Mouse (Mus musculus): ENCODE results near the gene Smndc1. TPM values are rescaled to one million over a fixed set of nuclear protein-coding genes. Genes with fewer than 3 reads are reported as not detected.
"Not testable (repeated sequence)": the region's sequence is repeated elsewhere in the genome, so short reads cannot be mapped to it uniquely, and the experiment has no call there.

The Smndc1 gene
- polyA plus RNA-seq, 1 experiment from 2014 or later, result 40.7 TPM

- H3K9me3 ChIP-seq; H3K36me3 ChIP-seq; H3K4me1 ChIP-seq; H3K27ac ChIP-seq; H3K4me2 ChIP-seq (replicated peaks); H3K27me3 ChIP-seq; H3K4me3 ChIP-seq; ATAC-seq (ENCODE audit: insufficient number of reproducible peaks, insufficient read depth, low FRiP score, low TSS enrichment); H3K9ac ChIP-seq: not testable (repeated sequence)
- WGBS, result 69% methylated on average over 3 of the region's 3 CpGs
These were observed 4.6 kb upstream of the Smndc1 start for GRCm38 (mm10) chr19:53394956-53395355.

DNA sequence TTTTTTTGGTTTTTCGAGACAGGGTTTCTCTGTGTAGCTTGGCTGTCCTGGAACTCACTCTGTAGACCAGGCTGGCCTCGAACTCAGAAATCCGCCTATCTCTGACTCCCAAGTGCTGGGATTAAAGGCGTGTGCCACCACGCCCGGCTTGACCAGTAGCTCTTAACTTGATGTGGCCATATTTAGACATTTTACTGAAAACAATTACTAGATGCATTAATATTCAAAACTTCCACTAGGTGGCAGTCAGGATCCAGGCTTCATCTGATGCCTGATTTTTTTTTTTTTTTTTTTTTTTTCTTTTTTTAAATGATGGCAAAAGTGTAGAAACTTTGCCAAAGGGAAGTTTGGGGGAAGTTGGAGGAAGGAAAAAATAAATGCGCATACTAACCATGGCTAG, 4.2 kb upstream of the Smndc1 start:
- Histone ChIP-seq H3K27me3 (no peaks in the 10 kb centered on the region), H3K9me3 (no peaks in the 10 kb centered on the region), H3K4me1 (peaks cover 5% of the 10 kb centered on the region), H3K36me3 (no peaks in the 10 kb centered on the region), H3K4me3 (no peak overlapping the region), H3K4me2 (replicated peaks) (no peak overlapping the region), H3K9ac (no peak overlapping the region), H3K27ac (no peak overlapping the region)
- no peak for ATAC-seq (ENCODE audit: insufficient number of reproducible peaks, insufficient read depth, low FRiP score, low TSS enrichment)
- WGBS, result 23% methylated on average over 7 of the region's 7 CpGs

DNA sequence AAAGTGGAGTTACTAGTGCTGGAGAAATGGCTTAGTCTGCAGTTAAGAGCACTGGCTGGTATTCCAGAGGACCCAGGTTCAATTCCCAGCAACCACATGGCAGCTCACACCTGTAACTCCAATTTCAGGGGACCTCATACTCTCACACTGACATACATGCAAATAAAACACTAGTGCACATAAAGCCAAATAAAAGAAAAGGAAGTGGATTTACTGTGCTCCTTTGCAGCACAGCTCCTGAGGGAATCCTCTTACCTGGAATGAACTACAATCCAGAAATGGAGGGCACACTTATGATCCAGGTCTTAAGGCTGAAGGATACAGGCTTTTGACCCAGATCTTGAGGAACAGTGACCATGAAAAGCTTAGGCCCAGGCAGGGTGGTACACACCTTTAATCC, 3.3 kb upstream of the Smndc1 start:
- no peak overlapping the region for H3K9ac ChIP-seq
- H3K36me3 ChIP-seq, result peaks cover under 1% of the 10 kb centered on the region; the same call in 1 of the 2 replicates
- H3K4me2 ChIP-seq (replicated peaks), result no peak overlapping the region
- H3K4me3 ChIP-seq, result no peak overlapping the region
- H3K27me3 ChIP-seq, result no peaks in the 10 kb centered on the region
- H3K27ac ChIP-seq, result no peak overlapping the region
- peaks cover 10% of the 10 kb centered on the region for H3K4me1 ChIP-seq
- no peaks in the 10 kb centered on the region for H3K9me3 ChIP-seq
- no peak for ATAC-seq (ENCODE audit: insufficient number of reproducible peaks, insufficient read depth, low FRiP score, low TSS enrichment)

DNA sequence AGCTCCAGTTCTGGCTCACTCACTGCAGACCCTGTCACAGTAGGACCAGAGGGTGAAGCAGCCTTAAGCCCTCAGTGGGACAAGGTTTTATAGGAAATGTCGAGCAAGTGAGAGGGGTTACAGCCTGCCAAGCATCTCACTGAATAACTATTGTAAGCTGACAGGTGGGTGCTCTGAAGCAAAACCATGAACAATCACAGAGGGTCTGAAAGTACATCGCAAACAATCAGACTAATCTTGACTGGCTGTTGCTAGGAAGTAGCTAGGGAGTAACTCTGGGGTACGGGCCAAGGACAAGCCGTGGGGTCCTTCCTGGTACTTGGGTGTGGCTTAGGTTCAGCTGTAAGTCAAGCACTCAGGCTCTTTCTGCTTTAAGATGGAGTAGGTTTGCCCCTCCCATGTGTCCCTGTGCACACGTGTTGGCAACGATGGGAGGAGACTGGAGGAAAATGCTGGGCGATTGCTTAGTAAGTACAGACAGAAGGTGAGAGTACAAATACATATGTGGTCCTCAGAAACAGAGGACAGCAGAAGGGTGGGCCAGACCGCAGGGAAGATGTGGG, 2.5 kb upstream of the Smndc1 start:
- Histone ChIP-seq H3K27me3 (no peaks in the 10 kb centered on the region), H3K36me3 (peaks cover 8% of the 10 kb centered on the region; the same call in 1 of the 2 replicates), H3K4me1 (peaks cover 10% of the 10 kb centered on the region), H3K4me2 (replicated peaks) (no peak overlapping the region), H3K27ac (no peak overlapping the region), H3K4me3 (no peak overlapping the region), H3K9ac (no peak overlapping the region), H3K9me3 (no peaks in the 10 kb centered on the region)
- no peak for ATAC-seq (ENCODE audit: insufficient number of reproducible peaks, insufficient read depth, low FRiP score, low TSS enrichment)
- 80% methylated on average over 8 of the region's 8 CpGs for WGBS

- H3K4me1 ChIP-seq, result peaks cover 10% of the 10 kb centered on the region
- 88% methylated on average over 5 of the region's 5 CpGs for WGBS
- H3K4me2 ChIP-seq (replicated peaks), result peak overlapping the region; percentile 73
- peak overlapping the region; percentile 71 for H3K9ac ChIP-seq
- H3K27ac ChIP-seq, result no peak overlapping the region
- no peaks in the 10 kb centered on the region for H3K9me3 ChIP-seq
- peak overlapping the region; percentile 99 for H3K4me3 ChIP-seq
- ATAC-seq (ENCODE audit: insufficient number of reproducible peaks, insufficient read depth, low FRiP score, low TSS enrichment), result no peak
- H3K27me3 ChIP-seq, result no peaks in the 10 kb centered on the region
- H3K36me3 ChIP-seq, result peaks cover 18% of the 10 kb centered on the region; the same call in 1 of the 2 replicates
These were observed 1.4 kb upstream of the Smndc1 start for GRCm38 (mm10) chr19:53391787-53392186.

DNA sequence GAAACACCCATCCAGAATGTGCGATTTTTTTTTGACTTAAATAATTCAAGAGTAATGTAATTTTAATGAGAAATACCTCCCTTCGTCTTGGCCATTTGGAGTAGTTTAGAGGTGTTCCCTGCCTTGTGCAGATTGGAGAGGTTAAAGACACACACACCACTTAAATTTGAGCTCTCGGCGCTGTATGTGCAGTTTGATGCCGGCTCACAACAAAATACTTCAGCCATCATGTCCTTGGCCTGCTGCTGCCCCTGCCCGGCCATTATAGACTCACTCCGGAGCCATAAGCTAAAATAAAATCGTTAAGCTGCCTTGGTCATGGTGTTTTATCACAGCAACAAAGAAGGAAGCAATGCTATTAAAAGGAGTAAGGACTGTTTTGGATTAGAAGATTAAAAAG, 1.0 kb upstream of the Smndc1 start:
- no peaks in the 10 kb centered on the region for H3K27me3 ChIP-seq
- no peak for ATAC-seq (ENCODE audit: insufficient number of reproducible peaks, insufficient read depth, low FRiP score, low TSS enrichment)
- no peaks in the 10 kb centered on the region for H3K9me3 ChIP-seq
- 52% methylated on average over 8 of the region's 8 CpGs for WGBS
- H3K27ac ChIP-seq, result no peak overlapping the region
- peak overlapping the region; percentile 71 for H3K9ac ChIP-seq
- peak overlapping the region; percentile 99 for H3K4me3 ChIP-seq
- peaks cover 10% of the 10 kb centered on the region for H3K4me1 ChIP-seq
- peak overlapping the region; percentile 73 for H3K4me2 ChIP-seq (replicated peaks)
- H3K36me3 ChIP-seq, result peaks cover 19% of the 10 kb centered on the region; the same call in 1 of the 2 replicates

DNA sequence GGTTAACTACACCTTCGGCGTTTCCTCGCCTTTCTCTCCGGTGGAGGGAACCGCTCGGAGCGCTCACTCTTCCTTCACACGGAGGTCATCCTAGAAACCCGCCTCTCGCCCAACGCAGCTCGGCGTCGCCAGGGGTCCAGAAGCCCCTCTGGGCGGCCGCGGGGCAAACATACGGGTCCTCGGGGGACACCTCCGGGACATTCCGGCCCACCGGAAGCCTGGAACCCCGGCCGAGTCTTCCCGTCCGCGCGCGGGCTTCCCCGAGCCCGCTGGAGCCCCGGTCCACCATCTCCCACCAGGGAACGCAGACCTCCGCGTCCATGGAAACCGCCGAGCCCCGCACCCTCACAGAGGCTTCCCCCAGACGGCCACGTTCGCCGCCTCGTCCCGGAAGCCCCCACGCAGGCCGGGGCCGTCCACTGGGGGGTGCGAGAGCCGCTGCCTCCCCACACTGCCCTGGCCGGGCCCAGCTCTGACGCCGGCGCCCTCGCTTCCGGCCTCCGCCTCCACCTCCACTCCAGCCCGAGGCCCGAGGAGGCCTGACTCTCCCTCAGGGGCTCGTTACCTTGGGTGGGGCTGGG, 437 bp downstream of the Smndc1 start:
- peak; percentile 89 for ATAC-seq (ENCODE audit: insufficient number of reproducible peaks, insufficient read depth, low FRiP score, low TSS enrichment)
- Histone ChIP-seq H3K27me3 (no peaks in the 10 kb centered on the region), H3K9ac (peak overlapping the region; percentile 97), H3K36me3 (peaks cover 27% of the 10 kb centered on the region; the same call in 1 of the 2 replicates), H3K27ac (peak overlapping the region; percentile 99), H3K9me3 (no peaks in the 10 kb centered on the region), H3K4me3 (peak overlapping the region; percentile 99), H3K4me1 (peaks cover 10% of the 10 kb centered on the region), H3K4me2 (replicated peaks) (peak overlapping the region; percentile 54)
- WGBS, result under 1% methylated on average over 55 of the region's 59 CpGs

- Histone ChIP-seq H3K9me3 (no peaks in the 10 kb centered on the region), H3K4me1 (peaks cover 10% of the 10 kb centered on the region), H3K4me3 (peak overlapping the region; percentile 99), H3K4me2 (replicated peaks) (peak overlapping the region; percentile 54), H3K27ac (peak overlapping the region; percentile 99), H3K27me3 (no peaks in the 10 kb centered on the region), H3K36me3 (peaks cover 28% of the 10 kb centered on the region), H3K9ac (peak overlapping the region; percentile 97)
- ATAC-seq (ENCODE audit: insufficient number of reproducible peaks, insufficient read depth, low FRiP score, low TSS enrichment), result no peak
- WGBS, result 14% methylated on average over 6 of the region's 6 CpGs
These were observed 961 bp downstream of the Smndc1 start for GRCm38 (mm10) chr19:53389417-53389816.

GRCm38 (mm10) chr19:53383336-53383735, 7.0 kb downstream of the Smndc1 start:
- no peak for ATAC-seq (ENCODE audit: insufficient number of reproducible peaks, insufficient read depth, low FRiP score, low TSS enrichment)
- Histone ChIP-seq H3K4me3 (no peak overlapping the region), H3K4me2 (replicated peaks) (no peak overlapping the region), H3K36me3 (peaks cover 62% of the 10 kb centered on the region), H3K4me1 (no peaks in the 10 kb centered on the region), H3K27ac (no peak overlapping the region), H3K27me3 (no peaks in the 10 kb centered on the region), H3K9me3 (no peaks in the 10 kb centered on the region), H3K9ac (no peak overlapping the region)
- 94% methylated on average over 15 of the region's 15 CpGs for WGBS

- Histone ChIP-seq H3K27me3 (no peaks in the 10 kb centered on the region), H3K36me3 (peaks cover 48% of the 10 kb centered on the region), H3K4me2 (replicated peaks) (no peak overlapping the region), H3K27ac (no peak overlapping the region), H3K4me3 (no peak overlapping the region), H3K9me3 (no peaks in the 10 kb centered on the region), H3K9ac (no peak overlapping the region), H3K4me1 (no peaks in the 10 kb centered on the region)
- no peak for ATAC-seq (ENCODE audit: insufficient number of reproducible peaks, insufficient read depth, low FRiP score, low TSS enrichment)
- 90% methylated on average over 10 of the region's 10 CpGs for WGBS
These were observed 12.0 kb downstream of the Smndc1 start for GRCm38 (mm10) chr19:53378421-53378820.

DNA sequence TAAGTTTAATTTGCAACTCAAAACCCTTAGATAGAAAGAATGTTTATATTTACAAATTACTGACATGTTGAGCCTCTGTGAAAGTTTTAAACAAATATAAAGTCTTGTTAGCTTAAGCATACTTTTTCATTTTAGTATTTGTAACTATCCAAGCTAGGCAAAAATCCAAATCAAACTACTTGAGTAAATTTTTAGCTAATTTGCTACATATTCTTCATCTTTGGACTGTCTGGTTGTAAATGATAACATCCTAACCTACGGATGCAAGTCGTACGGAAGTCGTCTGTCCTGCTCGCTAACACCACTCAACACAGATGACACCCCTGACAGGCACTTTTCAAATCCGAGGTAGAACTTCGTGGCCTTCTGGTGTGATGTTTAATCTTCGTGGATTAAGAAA, 12.7 kb downstream of the Smndc1 start:
- ATAC-seq (ENCODE audit: insufficient number of reproducible peaks, insufficient read depth, low FRiP score, low TSS enrichment), result no peak
- Histone ChIP-seq H3K27ac (no peak overlapping the region), H3K4me1 (no peaks in the 10 kb centered on the region), H3K36me3 (peaks cover 44% of the 10 kb centered on the region), H3K4me3 (no peak overlapping the region), H3K9ac (no peak overlapping the region), H3K9me3 (no peaks in the 10 kb centered on the region), H3K4me2 (replicated peaks) (no peak overlapping the region), H3K27me3 (no peaks in the 10 kb centered on the region)
- 89% methylated on average over 8 of the region's 8 CpGs for WGBS

DNA sequence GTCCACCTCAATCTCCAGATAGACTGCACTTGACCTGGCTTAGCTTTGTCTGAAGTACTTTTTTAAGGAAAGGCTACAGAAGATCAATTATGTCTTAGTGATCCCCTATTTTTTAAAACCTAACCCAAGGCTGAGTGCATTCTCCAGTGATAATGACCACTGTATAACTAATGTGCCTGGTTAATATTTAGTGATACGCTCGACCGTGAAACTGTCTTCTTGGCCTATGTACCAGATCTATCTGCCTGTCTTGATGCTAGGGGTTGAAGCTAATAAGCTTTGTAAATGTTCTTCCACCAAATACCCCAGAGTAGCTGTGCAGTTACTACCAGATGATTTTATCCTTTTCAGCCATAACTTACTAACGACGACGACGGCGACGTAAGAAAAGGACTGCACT, 14.6 kb downstream of the Smndc1 start:
- Histone ChIP-seq H3K9me3 (no peaks in the 10 kb centered on the region), H3K4me3 (no peak overlapping the region), H3K4me1 (no peaks in the 10 kb centered on the region), H3K9ac (no peak overlapping the region), H3K27me3 (no peaks in the 10 kb centered on the region), H3K4me2 (replicated peaks) (no peak overlapping the region), H3K36me3 (peaks cover 45% of the 10 kb centered on the region), H3K27ac (no peak overlapping the region)
- WGBS, result 91% methylated on average over 9 of the region's 9 CpGs
- no peak for ATAC-seq (ENCODE audit: insufficient number of reproducible peaks, insufficient read depth, low FRiP score, low TSS enrichment)

Data from embryonic facial prominence, embryonic 12.5 days (tissue).